Mouse (Mus musculus) stomach, embryonic 16.5 days (tissue): ENCODE data around the gene Ccr1l1. TPM values are rescaled to one million over a fixed set of nuclear protein-coding genes. Genes with fewer than 3 reads are reported as not detected.
"Not testable (repeated sequence)": the region's sequence is repeated elsewhere in the genome, so short reads cannot be mapped to it uniquely, and the experiment has no call there.

Source experiments
- ATAC-seq: fragments of 200-750 bp; cut with Nextera tagmentation; 2 replicates; pipeline ENCODE4 v1.8.0; 2017; ENCODE audit warnings: moderate number of reproducible peaks, moderate TSS enrichment; ENCODE audit not compliant: insufficient read depth, low FRiP score
- H3K27ac ChIP-seq: fragments of 300-500 bp; sonication (generic); 2 replicates; pipeline ENCODE4 v1.5.1; 2014; ENCODE audit warnings: low read length
- H3K27me3 ChIP-seq: fragments of 300-500 bp; sonication (generic); 2 replicates; pipeline ENCODE4 v1.6.1; 2014; ENCODE audit warnings: low read length, control low read depth, mixed read lengths; ENCODE audit not compliant: control insufficient read depth, insufficient read depth
- H3K36me3 ChIP-seq: fragments of 300-500 bp; sonication (generic); 2 replicates; pipeline ENCODE4 v1.6.1; 2014; ENCODE audit warnings: low read length; ENCODE audit not compliant: control insufficient read depth, insufficient read depth
- H3K4me1 ChIP-seq: fragments of 300-500 bp; sonication (generic); 2 replicates; pipeline ENCODE4 v1.6.1; 2014; ENCODE audit warnings: low read length, control low read depth, mixed read lengths; ENCODE audit not compliant: control insufficient read depth, insufficient read depth
- H3K4me2 ChIP-seq: fragments of 300-500 bp; sonication (generic); 2 replicates; pipeline ENCODE4 v1.6.1; 2014; ENCODE audit warnings: low read depth, low read length, mixed read lengths
- H3K4me3 ChIP-seq: fragments of 300-500 bp; sonication (generic); replicated peaks from 2 replicates; pipeline ENCODE4 v1.5.1; 2014; ENCODE audit warnings: mild to moderate bottlenecking, low read length
- H3K9ac ChIP-seq: fragments of 300-500 bp; sonication (generic); 2 replicates; pipeline ENCODE4 v1.6.1; 2014; ENCODE audit warnings: low read length
- H3K9me3 ChIP-seq: fragments of 300-500 bp; sonication (generic); replicated peaks from 2 replicates; pipeline ENCODE4 v1.6.1; 2016; ENCODE audit warnings: low read length, control low read depth; ENCODE audit not compliant: control insufficient read depth
- WGBS: fragments of 180-500 bp; shearing (Covaris S2); extraction: QIAGEN DNeasy Blood & Tissue Kit; methylation state at CpG from one replicate; pipeline ENCODE4 v1.1.7; 2014; 5-methylcytosine and 5-hydroxymethylcytosine counted together
- polyA plus RNA-seq: library from polyadenylated mRNA; unstranded; fragments of >200 nt; fragmentation: Nextera tagmentation; extraction: Ambion mirVana; gene quantifications from 2 replicates; pipeline ENCODE4 v1.2.1, GENCODE M21; 2015

The Ccr1l1 gene
- polyA plus RNA-seq, 1 experiment from 2014 or later = not detected

DNA sequence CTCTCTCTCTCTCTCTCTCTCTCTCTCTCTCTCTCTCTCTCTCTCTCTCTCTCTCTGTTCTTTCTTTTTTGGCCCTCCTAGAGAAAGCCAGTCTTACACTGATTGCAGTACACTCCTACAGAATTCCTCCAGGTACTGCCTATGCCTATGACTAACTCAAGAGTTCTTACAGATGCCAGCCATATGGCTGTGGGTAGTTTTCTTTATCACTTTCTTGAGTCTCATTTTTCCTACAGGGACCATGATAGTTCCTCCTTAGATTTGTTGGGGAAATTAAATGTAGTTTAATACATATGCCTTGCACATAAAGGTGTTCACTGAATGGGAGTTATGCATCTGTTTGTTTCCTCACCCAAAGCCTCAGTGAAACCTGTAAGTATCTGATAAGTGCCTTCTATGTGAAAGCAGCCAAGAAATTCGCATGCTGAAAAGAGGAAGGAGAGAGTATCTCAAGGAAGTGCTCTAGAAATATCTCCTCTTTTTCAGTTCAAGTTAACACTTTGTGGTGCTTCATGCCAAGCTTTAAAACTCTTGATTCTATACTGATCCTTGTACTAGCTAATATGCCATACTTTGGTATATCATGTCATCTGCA is 13.2 kb upstream of the Ccr1l1 start:
- Histone ChIP-seq H3K36me3 (no peaks in the 10 kb centered on the region), H3K9me3 (no peaks in the 10 kb centered on the region), H3K4me2 (no peak overlapping the region), H3K27ac (no peak overlapping the region), H3K4me1 (no peaks in the 10 kb centered on the region), H3K9ac (no peak overlapping the region), H3K4me3 (no peak overlapping the region), H3K27me3 (no peaks in the 10 kb centered on the region)
- WGBS = 41% methylated on average over 1 of the region's 1 CpGs
- ATAC-seq = no peak

DNA sequence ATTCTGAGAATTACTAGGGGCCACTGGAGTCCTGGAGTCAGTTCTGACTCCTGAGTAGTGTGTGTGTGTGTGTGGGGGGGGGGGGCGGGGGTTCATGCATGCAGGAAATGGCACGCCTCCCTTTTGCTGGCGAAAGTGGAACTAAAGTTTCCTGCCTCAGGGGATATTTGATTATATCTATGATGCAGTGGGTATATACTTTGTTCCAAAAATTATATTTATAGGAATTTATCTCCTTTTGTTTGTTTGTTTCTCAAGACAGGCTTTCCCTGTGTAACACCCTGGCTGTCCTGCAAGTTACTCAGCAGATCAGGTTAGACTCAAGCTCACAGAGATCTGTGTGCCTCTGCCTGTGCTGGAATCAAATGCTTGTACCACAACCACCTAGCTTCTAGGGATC is 11.5 kb upstream of the Ccr1l1 start:
- H3K9me3 ChIP-seq = no peaks in the 10 kb centered on the region
- ATAC-seq = no peak
- H3K4me1 ChIP-seq = no peaks in the 10 kb centered on the region
- H3K4me3 ChIP-seq = no peak overlapping the region
- H3K9ac ChIP-seq = no peak overlapping the region
- no peak overlapping the region for H3K27ac ChIP-seq
- 71% methylated on average over 3 of the region's 3 CpGs for WGBS
- H3K27me3 ChIP-seq = no peaks in the 10 kb centered on the region
- no peaks in the 10 kb centered on the region for H3K36me3 ChIP-seq
- no peak overlapping the region for H3K4me2 ChIP-seq

DNA sequence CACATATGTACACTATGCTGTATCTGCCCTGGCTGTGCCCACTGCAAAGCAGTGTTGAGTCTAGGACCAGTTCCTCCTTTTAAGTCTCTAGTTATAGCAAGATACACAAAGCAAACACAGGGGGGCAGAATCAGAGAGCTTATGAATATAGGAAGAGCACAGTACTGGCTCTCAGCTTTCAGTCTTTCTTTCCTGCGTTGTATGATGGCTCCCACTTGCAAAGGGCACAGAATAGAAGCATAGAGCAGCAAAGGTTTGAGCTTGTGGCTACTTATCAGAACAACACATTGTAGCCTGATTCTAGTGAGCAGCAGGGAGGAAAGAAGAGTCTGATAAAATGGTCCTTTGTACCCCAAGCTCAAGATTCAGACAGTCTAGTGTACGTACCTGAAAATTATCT is 8.0 kb upstream of the Ccr1l1 start:
- no peak; the same call in 1 of the 2 replicates for ATAC-seq
- no peaks in the 10 kb centered on the region for H3K9me3 ChIP-seq
- H3K27ac ChIP-seq = no peak overlapping the region
- H3K4me3 ChIP-seq = no peak overlapping the region
- no peak overlapping the region for H3K9ac ChIP-seq
- no peaks in the 10 kb centered on the region for H3K4me1 ChIP-seq
- whole genome bisulfite sequencing = 80% methylated on average over 2 of the region's 2 CpGs
- no peaks in the 10 kb centered on the region for H3K36me3 ChIP-seq
- no peak overlapping the region for H3K4me2 ChIP-seq
- H3K27me3 ChIP-seq = no peaks in the 10 kb centered on the region

DNA sequence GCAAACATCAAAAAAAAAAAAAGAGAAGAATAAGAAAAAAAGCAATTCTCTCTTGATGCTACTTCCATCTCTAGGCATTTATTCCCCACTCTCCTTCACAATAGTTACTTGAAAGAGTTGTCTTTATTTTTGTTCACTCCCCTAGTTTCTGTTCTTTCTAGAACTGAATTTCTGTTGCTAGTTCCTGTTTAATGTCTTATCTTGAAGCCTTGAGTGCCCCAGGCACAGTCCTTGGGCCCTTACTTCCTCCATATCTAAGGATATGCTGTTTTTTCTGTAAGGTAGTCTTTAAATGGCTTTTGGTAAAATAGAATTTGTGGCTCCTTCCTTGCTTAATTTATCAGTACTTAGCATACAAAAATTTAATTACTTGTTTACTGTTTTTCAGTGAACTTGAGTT is 6.7 kb upstream of the Ccr1l1 start:
- Histone ChIP-seq H3K9ac (no peak overlapping the region), H3K4me2 (no peak overlapping the region), H3K36me3 (no peaks in the 10 kb centered on the region), H3K4me1 (no peaks in the 10 kb centered on the region), H3K27ac (no peak overlapping the region), H3K4me3 (no peak overlapping the region), H3K9me3 (no peaks in the 10 kb centered on the region), H3K27me3 (no peaks in the 10 kb centered on the region)
- no peak for ATAC-seq

DNA sequence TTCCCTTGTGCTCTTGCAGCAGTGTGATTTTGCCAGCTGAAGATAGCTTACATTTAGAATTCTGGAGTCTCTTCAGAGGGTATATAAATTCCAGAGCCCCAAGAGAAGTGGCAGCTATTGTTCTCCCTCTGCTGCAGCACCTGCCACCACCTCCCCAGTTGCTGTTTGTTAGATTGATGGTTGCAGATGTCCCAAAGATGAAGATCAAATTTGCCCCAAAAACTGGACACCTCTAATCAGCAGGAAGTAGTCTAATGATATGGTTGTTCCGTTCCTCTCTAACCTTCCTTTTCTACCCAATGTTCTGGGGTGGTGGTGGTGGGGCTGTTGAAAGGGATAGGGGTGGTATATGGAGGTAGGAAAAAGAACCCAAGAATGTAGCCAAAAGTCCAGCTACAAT is 4.5 kb upstream of the Ccr1l1 start:
- no peak overlapping the region for H3K4me2 ChIP-seq
- H3K27me3 ChIP-seq = no peaks in the 10 kb centered on the region
- H3K9me3 ChIP-seq = no peaks in the 10 kb centered on the region
- H3K4me3 ChIP-seq = no peak overlapping the region
- no peak overlapping the region for H3K27ac ChIP-seq
- H3K36me3 ChIP-seq = no peaks in the 10 kb centered on the region
- H3K4me1 ChIP-seq = no peaks in the 10 kb centered on the region
- H3K9ac ChIP-seq = no peak overlapping the region
- ATAC-seq = no peak
- WGBS = 68% methylated on average over 1 of the region's 1 CpGs

DNA sequence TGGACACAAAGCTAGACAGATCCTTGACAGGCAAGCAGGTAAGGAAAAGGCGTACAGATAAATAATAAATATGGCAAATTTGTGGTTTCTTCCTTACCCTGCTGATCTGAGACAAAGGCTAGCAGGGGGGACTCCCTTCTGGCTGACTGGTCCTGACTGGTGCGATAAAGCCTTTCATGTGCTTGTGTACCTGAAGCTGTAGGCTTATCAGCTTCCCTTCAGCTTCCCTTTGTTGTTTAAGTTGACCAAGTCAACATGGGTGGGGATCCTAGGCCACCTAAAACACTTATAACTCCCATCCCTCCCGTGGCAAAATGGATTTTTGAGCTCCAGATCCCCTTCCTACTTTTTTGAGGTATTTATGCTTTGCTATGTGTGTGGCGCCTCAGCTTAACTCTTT is 3.7 kb upstream of the Ccr1l1 start:
- Histone ChIP-seq H3K36me3 (no peaks in the 10 kb centered on the region), H3K27me3 (no peaks in the 10 kb centered on the region), H3K4me3 (no peak overlapping the region), H3K4me2 (no peak overlapping the region), H3K27ac (no peak overlapping the region), H3K9ac (no peak overlapping the region), H3K4me1 (no peaks in the 10 kb centered on the region), H3K9me3 (no peaks in the 10 kb centered on the region)
- WGBS = 56% methylated on average over 4 of the region's 4 CpGs
- no peak for ATAC-seq

DNA sequence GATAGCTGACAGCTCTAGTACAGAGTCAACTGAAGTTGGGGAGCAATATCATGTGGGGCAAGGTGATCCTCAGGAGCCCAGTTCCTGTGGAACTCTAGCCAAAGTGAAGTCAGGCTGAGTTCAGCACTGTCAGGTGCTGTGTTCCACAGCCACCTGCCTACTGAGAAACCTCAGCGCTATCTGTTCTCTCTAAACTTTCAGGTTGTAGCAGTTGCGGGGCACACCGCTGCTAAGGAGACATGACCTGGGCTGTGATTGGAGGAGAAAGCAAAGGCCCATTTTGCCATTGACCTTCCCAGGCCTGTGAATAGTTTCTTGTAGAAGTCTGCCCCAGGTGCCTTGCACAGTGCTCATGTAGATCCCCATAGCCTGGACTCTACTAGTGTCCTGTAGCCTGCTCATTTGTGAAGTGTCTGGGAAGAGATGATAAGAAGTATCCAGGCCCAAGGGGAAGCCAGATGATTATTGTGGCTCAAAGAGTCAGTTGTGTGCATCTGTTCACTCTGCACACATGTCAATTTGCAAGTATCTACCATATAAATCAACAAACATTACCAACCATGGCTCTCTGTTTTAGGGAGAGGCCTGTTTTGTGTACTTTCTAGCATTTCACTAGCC is 2.8 kb upstream of the Ccr1l1 start:
- no CpG with 5 or more reads among the region's 3 CpGs for WGBS
- H3K4me2 ChIP-seq = not testable (repeated sequence)

DNA sequence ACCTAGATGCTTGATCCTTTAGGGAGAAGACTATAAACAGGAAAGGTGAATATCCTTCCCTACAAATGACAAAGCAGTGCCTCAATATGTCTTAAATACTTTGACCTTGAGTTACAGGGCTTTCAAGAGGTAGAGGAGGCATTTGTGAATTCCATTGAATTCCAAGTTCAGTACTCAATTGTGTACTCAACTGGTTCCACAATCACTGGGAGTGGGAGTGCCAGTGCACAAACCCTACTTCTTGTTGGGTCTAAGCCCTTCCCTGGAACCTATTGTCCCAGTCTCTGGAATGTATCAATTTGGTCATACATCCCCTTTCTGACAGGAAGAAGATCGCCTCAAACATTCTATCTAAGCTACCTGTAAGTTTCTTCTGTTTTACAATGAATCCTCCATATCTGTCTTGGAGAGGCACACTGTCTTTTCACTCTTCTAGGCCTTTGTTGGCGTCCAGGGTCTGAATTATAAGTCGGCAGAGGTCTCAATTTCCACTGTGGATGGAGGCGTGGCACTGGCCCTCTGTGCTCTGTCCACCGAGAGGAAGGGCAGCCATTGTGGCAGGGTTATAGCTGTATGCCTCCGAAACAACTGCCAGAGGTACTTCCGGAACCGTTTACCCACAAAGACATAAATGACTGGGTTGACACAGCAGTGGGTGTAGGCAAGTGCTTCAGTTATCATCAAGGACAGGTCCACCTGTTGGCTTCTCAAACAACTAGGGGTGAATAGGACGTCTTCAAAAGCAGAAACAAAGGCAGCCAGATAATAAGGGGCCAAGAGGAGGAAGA is 1.1 kb downstream of the Ccr1l1 start:
- Histone ChIP-seq H3K36me3 (no peaks in the 10 kb centered on the region), H3K9me3 (no peaks in the 10 kb centered on the region), H3K27me3 (no peaks in the 10 kb centered on the region), H3K4me2 (no peak overlapping the region), H3K27ac (no peak overlapping the region), H3K4me3 (no peak overlapping the region), H3K9ac (no peak overlapping the region), H3K4me1 (no peaks in the 10 kb centered on the region)
- 78% methylated on average over 9 of the region's 9 CpGs for WGBS
- no peak for ATAC-seq

More for the DNA sequence above, 2.8 kb upstream of the Ccr1l1 start:
- ATAC-seq, H3K27ac ChIP-seq, H3K36me3 ChIP-seq, H3K27me3 ChIP-seq, H3K4me3 ChIP-seq, H3K9me3 ChIP-seq, H3K9ac ChIP-seq, H3K4me1 ChIP-seq: not testable (repeated sequence)

DNA sequence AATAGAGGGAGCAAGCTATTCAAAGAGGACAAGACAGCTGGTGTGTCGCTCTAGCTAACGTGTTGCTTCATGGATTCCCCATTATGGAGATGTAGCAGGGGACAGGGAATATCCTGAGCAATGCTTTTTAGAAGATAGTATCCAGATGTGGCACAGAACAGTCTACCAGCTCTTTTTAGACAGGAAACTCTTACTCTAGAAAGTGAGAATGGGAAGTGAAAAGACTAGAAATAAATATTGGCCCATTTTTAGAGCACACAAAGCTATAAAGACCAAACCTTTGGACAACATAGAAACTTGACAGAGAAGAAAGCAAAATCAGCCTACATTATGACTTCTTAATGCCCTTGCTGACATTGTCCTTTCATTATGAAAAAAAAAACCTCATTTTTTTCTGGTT is 2.6 kb downstream of the Ccr1l1 start:
- Histone ChIP-seq H3K9ac (no peak overlapping the region), H3K9me3 (no peaks in the 10 kb centered on the region), H3K36me3 (no peaks in the 10 kb centered on the region), H3K27ac (no peak overlapping the region), H3K4me2 (no peak overlapping the region), H3K4me3 (no peak overlapping the region), H3K4me1 (no peaks in the 10 kb centered on the region), H3K27me3 (no peaks in the 10 kb centered on the region)
- 63% methylated on average over 2 of the region's 2 CpGs for WGBS
- no peak for ATAC-seq
